Mouse (Mus musculus): ENCODE data around the gene Slc8b1. TPM values are rescaled to one million over a fixed set of nuclear protein-coding genes. Genes with fewer than 3 reads are reported as not detected.

The Slc8b1 gene
- total and polyA plus RNA-seq, 2 experiments: 40.6 to 52.4 TPM

- peaks cover 3% of the 10 kb centered on the region; the same call in 1 of the 2 replicates for H3K36me3 ChIP-seq (ENCODE audit: control insufficient read depth, insufficient read depth, low read length)
- TF ChIP-seq CTCF (IDR thresholded peaks at IDR 0.05; ENCODE audit: low read depth, low read length): no peak
- no peak for TF ChIP-seq POLR2A (IDR thresholded peaks at IDR 0.05; ENCODE audit: extremely low read depth, insufficient read depth, low read length)
- no peaks in the 10 kb centered on the region for H3K27me3 ChIP-seq (ENCODE audit: control insufficient read depth, insufficient read depth, low read length)
- peak; percentile 89 for DNase-seq (ENCODE audit: extremely low read depth, low read depth, low spot score)
- 35% methylated on average over 8 of the region's 8 CpGs for WGBS
- peak overlapping the region; percentile 82 for H3K27ac ChIP-seq (replicated peaks; ENCODE audit: insufficient read depth, low read depth, low read length)
- H3K4me1 ChIP-seq (ENCODE audit: control insufficient read depth, insufficient read depth, low read length): peaks cover 23% of the 10 kb centered on the region
- H3K9ac ChIP-seq (ENCODE audit: low read depth, low read length): peak overlapping the region; percentile 33
- no peaks in the 10 kb centered on the region for H3K79me2 ChIP-seq (ENCODE audit: control insufficient read depth, insufficient read depth, low read length)
- no peak overlapping the region for H3K4me3 ChIP-seq (ENCODE audit: insufficient read depth, low read depth, low read length)
These were observed 20.2 kb upstream of the Slc8b1 start for GRCm38 (mm10) chr5:120490679-120491192.

- Histone ChIP-seq H3K4me1 (ENCODE audit: control insufficient read depth, insufficient read depth, low read length) (peaks cover 31% of the 10 kb centered on the region), H3K36me3 (ENCODE audit: control insufficient read depth, insufficient read depth, low read length) (peaks cover 3% of the 10 kb centered on the region; the same call in 1 of the 2 replicates), H3K79me2 (ENCODE audit: control insufficient read depth, insufficient read depth, low read length) (no peaks in the 10 kb centered on the region), H3K4me3 (ENCODE audit: insufficient read depth, low read depth, low read length) (no peak overlapping the region), H3K27ac (replicated peaks; ENCODE audit: insufficient read depth, low read depth, low read length) (no peak overlapping the region), H3K27me3 (ENCODE audit: control insufficient read depth, insufficient read depth, low read length) (no peaks in the 10 kb centered on the region), H3K9ac (ENCODE audit: low read depth, low read length) (no peak overlapping the region)
- WGBS: 70% methylated on average over 11 of the region's 11 CpGs
- DNase-seq (ENCODE audit: extremely low read depth, low read depth, low spot score): peak; percentile 57
- TF ChIP-seq CTCF (IDR thresholded peaks at IDR 0.05; ENCODE audit: low read depth, low read length): peak; percentile 56
- TF ChIP-seq POLR2A (IDR thresholded peaks at IDR 0.05; ENCODE audit: extremely low read depth, insufficient read depth, low read length): no peak
These were observed 18.5 kb upstream of the Slc8b1 start for GRCm38 (mm10) chr5:120492437-120492836.

DNA sequence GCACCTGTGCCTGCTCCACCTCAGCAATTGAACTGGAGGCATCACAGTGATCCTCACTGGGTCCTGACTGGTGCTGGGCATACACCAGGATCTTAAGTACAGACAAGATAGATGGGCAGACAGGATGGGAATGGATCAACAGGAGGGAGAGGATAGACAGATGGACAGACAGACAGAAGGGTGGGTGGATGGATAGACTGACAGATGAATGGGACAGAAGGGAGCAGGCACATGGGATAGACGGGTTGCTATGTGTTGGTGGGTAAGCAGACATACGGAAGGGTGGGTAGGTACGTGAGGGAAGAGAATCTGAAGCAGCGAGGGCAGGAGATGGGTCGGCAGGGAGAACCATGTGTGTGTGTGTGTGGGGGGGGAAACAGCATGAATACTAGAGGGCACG is 17.5 kb upstream of the Slc8b1 start:
- no peak for TF ChIP-seq POLR2A (IDR thresholded peaks at IDR 0.05; ENCODE audit: extremely low read depth, insufficient read depth, low read length)
- TF ChIP-seq CTCF (IDR thresholded peaks at IDR 0.05; ENCODE audit: low read depth, low read length): no peak
- H3K4me1 ChIP-seq (ENCODE audit: control insufficient read depth, insufficient read depth, low read length): peaks cover 31% of the 10 kb centered on the region
- H3K27me3 ChIP-seq (ENCODE audit: control insufficient read depth, insufficient read depth, low read length): no peaks in the 10 kb centered on the region
- H3K27ac ChIP-seq (replicated peaks; ENCODE audit: insufficient read depth, low read depth, low read length): no peak overlapping the region
- H3K79me2 ChIP-seq (ENCODE audit: control insufficient read depth, insufficient read depth, low read length): no peaks in the 10 kb centered on the region
- peaks cover 3% of the 10 kb centered on the region; the same call in 1 of the 2 replicates for H3K36me3 ChIP-seq (ENCODE audit: control insufficient read depth, insufficient read depth, low read length)
- no peak overlapping the region for H3K4me3 ChIP-seq (ENCODE audit: insufficient read depth, low read depth, low read length)
- no peak for DNase-seq (ENCODE audit: extremely low read depth, low read depth, low spot score)
- H3K9ac ChIP-seq (ENCODE audit: low read depth, low read length): no peak overlapping the region
- 96% methylated on average over 6 of the region's 6 CpGs for WGBS

GRCm38 (mm10) chr5:120493873-120494395 is 17.0 kb upstream of the Slc8b1 start:
- Histone ChIP-seq H3K79me2 (ENCODE audit: control insufficient read depth, insufficient read depth, low read length) (no peaks in the 10 kb centered on the region), H3K4me3 (ENCODE audit: insufficient read depth, low read depth, low read length) (no peak overlapping the region), H3K9ac (ENCODE audit: low read depth, low read length) (no peak overlapping the region), H3K27ac (replicated peaks; ENCODE audit: insufficient read depth, low read depth, low read length) (no peak overlapping the region), H3K27me3 (ENCODE audit: control insufficient read depth, insufficient read depth, low read length) (no peaks in the 10 kb centered on the region), H3K36me3 (ENCODE audit: control insufficient read depth, insufficient read depth, low read length) (peaks cover 3% of the 10 kb centered on the region; the same call in 1 of the 2 replicates), H3K4me1 (ENCODE audit: control insufficient read depth, insufficient read depth, low read length) (peaks cover 31% of the 10 kb centered on the region)
- TF ChIP-seq POLR2A (IDR thresholded peaks at IDR 0.05; ENCODE audit: extremely low read depth, insufficient read depth, low read length): no peak
- TF ChIP-seq CTCF (IDR thresholded peaks at IDR 0.05; ENCODE audit: low read depth, low read length): no peak
- no peak for DNase-seq (ENCODE audit: extremely low read depth, low read depth, low spot score)
- 95% methylated on average over 9 of the region's 9 CpGs for WGBS

- Histone ChIP-seq H3K9ac (ENCODE audit: low read depth, low read length) (peak overlapping the region; percentile 45), H3K36me3 (ENCODE audit: control insufficient read depth, insufficient read depth, low read length) (no peaks in the 10 kb centered on the region), H3K4me1 (ENCODE audit: control insufficient read depth, insufficient read depth, low read length) (peaks cover 28% of the 10 kb centered on the region), H3K27ac (replicated peaks; ENCODE audit: insufficient read depth, low read depth, low read length) (peak overlapping the region; percentile 14; the same call in 1 of the 2 replicates), H3K27me3 (ENCODE audit: control insufficient read depth, insufficient read depth, low read length) (no peaks in the 10 kb centered on the region), H3K79me2 (ENCODE audit: control insufficient read depth, insufficient read depth, low read length) (no peaks in the 10 kb centered on the region; the same call in 1 of the 2 replicates), H3K4me3 (ENCODE audit: insufficient read depth, low read depth, low read length) (no peak overlapping the region)
- DNase-seq (ENCODE audit: extremely low read depth, low read depth, low spot score): peak; percentile 51
- TF ChIP-seq POLR2A (IDR thresholded peaks at IDR 0.05; ENCODE audit: extremely low read depth, insufficient read depth, low read length) (no peak), CTCF (IDR thresholded peaks at IDR 0.05; ENCODE audit: low read depth, low read length) (no peak)
- 73% methylated on average over 10 of the region's 10 CpGs for WGBS
These were observed 15.8 kb upstream of the Slc8b1 start for GRCm38 (mm10) chr5:120495064-120495702.
